Mouse (Mus musculus) heart, postnatal 0 days (tissue): ENCODE results near the gene 4931409K22Rik.

ENCODE experiments used
- CTCF ChIP-seq: IDR thresholded peaks from 2 replicates; pipeline ENCODE4 v1.5.1; 2016; ENCODE audit warnings: antibody characterized with exemption, control low read depth, low read depth
- EP300 ChIP-seq: IDR thresholded peaks from 2 replicates; pipeline ENCODE4 v1.6.1; 2016; ENCODE audit warnings: antibody characterized with exemption, low read depth

DNA sequence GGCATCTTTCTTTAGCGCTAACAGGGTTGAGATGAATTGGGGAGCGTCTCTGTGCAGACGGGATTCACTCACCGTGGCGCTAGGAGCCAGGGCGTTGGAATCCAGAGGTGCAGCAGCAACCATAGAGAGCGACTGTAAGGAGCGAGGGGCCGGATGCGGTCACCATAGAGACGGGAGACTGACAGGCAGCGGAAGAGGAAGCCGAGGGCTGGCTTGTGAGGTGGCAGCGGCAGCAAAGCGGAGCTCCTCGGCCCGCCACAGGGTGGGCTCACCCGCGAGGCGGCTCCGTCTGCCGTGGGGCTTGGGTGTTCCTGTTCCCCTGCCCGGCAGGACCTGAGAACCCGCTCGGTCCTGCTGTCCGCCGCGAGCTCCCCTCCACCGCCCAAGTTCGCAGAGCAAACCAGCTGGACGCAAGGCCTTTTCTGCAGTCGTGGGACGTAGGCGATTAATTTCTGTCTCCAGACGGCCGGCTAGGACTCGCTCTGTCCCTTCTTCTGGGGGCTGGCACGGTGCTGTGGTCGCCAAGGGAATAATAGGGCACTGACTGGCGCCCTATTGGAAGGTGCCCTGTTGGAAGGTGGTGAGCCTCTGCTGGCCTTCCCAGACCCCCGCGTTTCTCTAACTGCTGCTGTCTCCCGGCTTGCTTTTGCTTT is 30.1 kb upstream of the 4931409K22Rik start, which contains the start of gene Chpf2:
- no peak for TF ChIP-seq CTCF
- no peak for TF ChIP-seq EP300
